Mouse (Mus musculus) lung, postnatal 14 days (tissue): ENCODE data around the gene Epb42.
"Not testable (repeated sequence)": the region's sequence is repeated elsewhere in the genome, so short reads cannot be mapped to it uniquely, and the experiment has no call there.

Source experiments
- DNase-seq: peaks from one replicate; pipeline ENCODE4 v3.0.0; 2021

The Epb42 gene

DNA sequence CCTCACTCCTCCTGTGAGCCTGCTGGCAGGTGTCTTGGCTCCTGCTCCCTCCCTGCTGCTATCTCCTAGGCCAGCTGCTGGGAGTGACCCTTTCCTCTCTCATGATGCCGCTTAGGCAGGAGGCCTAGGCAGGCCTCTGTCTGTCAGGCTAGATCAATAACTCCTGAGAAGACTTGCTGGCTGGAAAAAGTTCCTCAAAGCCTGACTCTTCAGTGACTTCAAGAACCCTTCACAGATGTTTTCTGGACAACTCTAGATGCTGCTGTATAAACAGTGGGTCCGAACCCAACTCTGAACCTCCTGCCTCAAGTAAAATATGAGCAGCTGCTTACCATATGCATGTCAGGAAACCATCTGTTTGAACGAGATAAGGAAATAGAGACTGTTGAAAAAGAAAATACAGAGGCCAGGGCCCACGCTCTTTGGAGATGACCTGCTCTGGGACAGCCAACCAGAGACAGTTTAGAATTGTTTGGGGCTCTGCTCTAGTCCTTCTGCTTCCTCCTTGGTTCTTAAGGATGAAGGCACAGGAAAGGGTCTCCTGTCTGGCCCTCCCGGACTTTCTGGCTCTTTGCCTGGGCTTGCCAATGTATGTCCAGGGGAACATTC lies at the start of gene Epb42:
TSS of gene Epb42 (minus strand) at position 340 of the 609 bp plus-strand sequence.
- DNase-seq = no peak

DNA sequence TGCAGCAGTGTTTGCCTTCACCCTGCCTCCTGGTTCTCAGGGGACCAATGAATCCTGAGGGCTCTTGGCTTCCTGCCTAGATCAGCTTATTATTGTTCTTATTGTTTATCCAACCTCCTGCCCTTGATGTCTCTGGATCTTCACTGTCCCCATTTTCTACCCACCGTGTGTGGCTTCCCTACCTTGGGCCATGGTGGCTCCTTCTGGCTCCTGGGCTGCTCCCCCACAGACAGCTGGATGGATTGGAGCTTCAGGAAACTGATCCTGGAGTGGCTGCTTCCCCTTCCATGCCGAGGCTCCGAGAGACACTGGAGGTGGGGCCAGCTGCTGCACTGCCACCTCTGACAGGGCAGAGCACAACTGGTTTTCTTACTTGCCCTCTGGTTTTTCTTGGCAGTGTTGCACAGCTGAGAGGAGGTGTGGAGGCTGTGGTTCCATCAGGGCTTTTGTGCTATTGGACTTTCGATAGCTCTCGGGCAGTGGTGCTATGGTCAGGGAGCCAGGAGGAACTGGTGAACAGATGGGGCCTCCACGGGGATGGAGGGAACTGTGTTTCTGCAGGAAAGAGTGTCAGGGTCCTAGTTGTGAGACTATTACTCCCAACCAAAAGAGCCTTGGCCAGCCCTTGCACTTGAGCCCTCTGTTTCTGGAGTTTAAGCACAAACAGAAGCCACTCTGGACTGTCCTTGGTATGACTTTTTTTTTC lies 48.8 kb upstream of the Epb42 start, which contains the start of gene Tgm5:
TSS of gene Tgm5 (minus strand) at position 362 of the 706 bp plus-strand sequence.
- no peak for DNase-seq

DNA sequence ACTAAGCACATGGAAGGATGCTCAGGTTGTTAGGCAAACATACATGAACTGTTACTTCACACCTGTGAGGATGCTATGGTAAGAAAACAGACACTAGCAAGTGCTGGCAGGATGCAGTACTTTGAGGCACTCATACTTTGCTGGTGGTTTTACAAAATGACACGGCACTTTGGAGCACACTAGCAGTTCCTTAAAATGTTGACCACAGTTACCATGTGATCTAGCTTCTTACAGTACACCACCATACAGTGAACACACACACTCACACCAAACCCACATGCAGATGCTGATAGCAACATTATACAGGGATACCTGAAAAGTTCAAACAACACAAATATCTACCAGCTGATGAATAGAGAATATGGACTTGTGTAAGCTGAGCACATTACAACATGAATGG lies 45.8 kb upstream of the Epb42 start:
- DNase-seq = no peak

DNA sequence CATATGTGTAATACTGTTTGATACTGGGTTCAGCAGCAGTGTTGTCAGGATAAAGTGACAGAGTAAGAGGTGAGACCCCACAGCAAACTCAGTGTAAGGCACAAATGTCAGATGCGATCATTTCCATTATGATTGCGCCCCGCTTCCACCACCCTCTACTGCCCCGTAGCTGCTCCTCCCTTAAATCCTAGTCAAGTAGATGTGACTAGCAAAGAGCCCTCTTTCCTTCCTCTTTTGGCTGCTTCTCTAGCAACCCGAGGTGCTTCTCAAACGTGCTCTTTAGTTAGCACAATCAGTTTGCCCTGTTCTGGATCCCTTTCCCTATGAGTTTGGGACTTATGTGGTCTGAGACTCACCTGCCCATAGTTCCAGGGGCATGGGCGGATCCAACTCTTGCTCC lies 37.9 kb upstream of the Epb42 start:
- no peak for DNase-seq

DNA sequence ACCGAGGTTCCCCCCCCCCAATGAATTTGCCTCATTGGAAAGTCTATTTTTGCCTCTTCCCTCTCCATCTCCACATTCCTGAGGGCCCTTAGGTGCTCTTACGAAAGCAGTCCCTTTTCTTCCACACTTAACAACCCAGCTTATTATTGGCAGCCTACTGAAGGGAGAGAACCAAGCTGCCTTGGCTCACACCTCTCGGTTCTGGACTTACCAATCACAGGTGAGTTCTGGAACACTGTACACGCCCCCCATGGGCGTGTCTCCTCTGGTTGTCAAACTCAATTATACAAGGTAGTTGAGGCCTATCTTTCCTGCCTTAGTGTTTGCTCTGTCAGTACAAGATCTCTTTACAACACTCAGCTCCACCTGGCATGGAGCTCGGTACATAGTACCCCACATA lies 35.0 kb upstream of the Epb42 start:
- peak; percentile 42 for DNase-seq

DNA sequence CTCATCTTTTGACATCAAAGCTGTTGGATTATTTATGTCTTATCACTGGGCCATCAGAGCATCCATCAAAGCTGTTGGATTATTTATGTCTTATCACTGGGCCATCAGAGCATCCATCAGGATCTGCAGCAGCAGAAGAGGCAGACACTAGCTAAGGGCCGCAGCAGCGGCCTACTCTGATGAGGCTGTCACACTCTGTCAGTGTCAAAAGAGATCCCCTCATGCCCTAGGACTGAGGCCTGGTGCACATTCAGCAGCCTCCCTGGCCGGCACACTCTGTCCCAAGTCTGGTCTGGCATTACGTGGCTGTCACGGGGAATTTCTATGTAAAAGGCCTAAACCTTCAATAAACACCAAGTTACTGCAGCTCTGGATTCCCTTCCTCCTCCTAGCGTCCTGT lies 32.6 kb upstream of the Epb42 start:
- DNase-seq = no peak

DNA sequence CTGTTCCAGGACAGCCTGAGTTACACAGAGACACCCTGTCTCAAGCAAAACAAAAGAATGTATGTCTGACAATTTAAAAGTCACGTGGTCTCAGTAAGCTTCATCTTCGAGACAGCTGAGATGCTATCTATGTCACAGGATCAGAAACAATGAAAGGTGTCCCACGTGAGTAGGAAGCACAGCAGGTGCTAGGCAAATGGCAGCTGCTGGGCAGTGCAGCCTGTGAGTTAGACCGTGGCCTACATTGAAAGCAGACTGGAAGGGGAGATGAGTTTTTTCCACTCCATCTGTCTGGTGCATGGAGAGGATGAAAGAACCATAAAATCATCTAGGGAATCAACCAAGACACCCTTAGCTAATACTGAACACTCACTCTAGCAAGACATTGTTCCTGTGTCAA lies 30.2 kb upstream of the Epb42 start:
- DNase-seq = no peak

DNA sequence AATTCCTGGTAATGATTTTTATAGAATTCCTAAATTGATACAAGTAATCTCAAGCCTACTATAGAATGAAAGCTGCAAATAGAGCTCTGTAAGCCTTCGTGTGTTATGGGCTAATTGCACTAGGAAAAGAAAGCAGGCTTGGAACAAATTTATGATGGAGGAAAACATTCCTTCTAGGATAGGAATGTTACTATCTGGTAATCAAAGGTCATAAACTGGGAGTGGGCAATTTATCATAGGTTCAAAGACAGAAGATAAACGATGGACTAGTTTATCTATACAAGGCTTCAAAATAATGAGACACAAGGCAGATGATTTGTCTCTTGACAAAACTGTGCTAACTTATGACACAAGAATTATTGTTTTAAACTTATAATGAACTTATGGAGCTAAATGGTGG lies 24.4 kb upstream of the Epb42 start:
- DNase-seq = no peak

DNA sequence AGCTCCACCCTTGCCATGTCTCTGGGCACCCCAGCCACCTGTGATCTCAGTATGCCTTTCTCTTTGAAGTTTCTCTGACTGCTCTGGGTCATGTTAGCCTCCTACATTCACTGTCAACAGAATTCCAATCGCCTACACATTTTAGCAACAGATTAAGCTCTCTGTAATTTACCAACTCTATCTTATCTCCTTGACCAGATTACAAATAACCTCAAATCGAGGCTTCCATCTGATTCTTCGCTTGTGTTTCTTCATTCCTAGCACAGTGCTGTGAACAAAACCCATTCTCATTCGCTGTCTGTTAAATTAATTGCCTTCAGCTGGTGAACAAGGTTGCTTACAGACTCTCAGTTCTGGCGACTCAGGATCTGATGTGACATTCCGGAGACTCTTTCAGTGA lies 21.1 kb upstream of the Epb42 start:
- no peak for DNase-seq

DNA sequence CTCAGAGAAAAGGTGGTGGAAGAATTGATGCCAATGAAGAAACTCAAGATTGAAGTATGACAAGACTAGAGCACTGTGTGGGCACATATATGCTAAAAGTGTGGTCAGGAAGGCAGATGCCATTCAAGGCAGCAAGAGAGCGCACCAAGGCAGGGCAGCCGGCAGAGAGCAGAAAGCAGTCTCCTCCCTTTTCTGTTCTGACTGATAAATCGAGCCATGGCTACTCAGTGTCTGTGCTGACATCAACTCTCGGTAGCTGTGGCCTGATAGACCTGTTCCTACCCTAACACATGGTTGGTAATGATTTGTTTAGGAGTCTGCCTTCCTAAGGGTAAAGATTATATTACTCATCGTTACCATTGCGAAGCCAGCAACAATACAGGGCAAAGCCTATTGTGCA lies 19.0 kb upstream of the Epb42 start:
- no peak for DNase-seq

DNA sequence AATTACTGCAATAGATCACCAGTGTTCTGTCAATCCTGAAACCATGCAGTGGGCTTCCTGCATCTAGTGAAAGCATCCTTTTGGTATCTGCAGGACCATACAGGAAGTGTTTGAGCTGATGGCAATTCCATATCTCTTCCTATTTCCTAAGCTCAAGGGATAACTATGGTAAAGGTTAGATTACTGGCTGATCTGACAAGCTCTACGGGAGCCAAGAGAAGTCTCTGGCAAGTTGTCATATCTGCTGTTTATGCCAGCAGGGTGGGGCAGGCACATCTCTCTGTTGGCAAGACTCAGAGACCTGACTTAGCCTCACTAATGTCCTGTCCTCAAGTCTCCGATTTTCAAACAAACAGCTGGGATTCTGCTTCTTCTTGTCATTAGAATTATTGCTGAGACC lies 17.2 kb upstream of the Epb42 start:
- DNase-seq = no peak

DNA sequence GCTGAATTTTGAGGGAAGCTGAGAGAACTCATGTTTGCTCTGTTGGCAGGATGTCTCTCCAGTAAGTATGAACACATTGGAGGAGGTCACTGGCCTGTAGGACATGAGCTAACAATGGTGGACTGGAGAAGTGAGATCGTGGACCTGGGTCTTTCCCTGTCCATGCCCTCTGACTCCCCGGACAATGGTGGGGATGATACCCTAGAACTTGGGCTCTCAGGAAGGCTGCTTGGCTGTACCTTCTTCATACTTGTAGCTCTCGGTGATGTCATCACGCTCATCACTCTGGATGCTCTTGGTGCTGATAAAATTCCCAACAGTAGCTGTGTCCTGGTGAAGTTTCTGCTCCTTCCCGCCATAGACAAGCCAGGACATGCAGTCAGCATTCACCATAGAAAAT lies 15.3 kb upstream of the Epb42 start:
- no peak for DNase-seq

DNA sequence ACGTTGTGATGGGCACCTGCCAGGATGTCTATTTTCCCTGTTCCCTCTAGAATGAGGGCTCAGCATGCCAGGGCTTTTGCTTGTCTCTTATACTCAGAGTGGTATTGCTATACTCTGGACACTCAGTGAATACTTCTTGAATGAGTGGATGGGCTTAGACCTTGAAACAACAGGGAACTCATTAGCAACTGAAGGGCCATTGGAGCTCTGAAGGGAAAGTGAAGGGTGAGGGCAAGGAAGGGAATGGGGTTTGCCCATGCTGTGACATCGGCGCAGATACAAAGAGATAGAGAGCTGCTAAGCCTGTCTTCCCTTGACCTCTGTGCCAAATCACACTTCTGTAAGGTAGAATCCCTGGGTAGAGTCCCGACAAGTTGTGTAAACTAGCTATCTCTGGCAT lies 8.8 kb upstream of the Epb42 start:
- DNase-seq = no peak

DNA sequence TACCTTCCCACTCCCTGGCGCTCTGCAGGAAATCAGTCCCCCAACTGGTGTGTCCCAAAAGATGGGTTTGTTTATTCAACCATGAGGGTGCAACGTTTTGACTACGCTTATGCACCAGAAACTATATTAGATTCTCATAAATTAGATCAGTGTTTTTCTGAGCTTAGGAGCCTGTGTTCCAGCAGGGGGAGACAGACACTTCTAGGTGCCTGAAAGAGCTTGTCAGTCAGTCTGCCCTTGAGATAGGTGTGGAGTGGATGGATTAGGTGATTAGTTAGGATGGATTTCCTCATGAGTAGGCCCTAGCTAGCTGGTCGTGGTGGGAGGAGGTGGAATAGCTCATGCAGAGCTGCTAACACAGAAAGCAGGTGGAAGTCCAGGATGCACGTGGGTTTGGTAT lies 4.2 kb upstream of the Epb42 start:
- peak; percentile 58 for DNase-seq

DNA sequence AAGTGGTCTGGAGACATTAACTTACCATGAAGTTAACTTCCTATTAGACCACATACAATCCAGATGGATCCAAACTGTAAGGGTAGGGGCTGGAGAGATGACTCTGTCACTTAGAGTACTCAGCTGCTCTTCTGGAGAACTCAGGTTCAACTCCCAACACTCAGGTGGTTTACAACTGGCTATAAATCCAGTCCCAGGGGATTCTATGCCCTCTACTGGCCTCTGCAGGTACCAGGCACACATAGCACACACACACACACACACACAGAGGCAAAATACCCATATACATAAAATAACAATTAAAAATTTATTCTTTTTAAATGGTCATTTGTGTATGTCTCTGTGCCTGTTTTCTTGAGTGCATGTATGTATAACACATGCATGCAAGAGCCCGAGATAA lies 2.5 kb upstream of the Epb42 start:
- no peak for DNase-seq

DNA sequence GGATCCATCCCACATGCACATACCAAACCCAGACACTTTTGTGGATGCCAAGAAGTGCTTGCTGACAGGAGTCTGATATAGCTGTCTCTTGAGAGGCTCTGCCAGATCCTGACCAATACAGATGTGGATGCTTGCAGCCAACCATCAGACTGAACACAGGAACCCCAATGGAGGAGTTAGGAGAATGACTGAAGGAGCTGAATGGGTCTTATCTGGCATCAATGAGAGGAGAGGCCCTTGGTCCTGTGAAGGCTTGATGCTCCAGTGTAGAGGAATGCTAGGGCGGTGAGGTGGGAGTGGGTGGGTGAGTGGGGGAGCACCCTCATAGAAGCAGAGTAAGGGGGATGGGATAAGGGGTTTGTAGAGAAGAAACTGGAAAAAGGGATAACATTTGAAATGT lies 2.0 kb upstream of the Epb42 start:
- not testable (repeated sequence) for DNase-seq

DNA sequence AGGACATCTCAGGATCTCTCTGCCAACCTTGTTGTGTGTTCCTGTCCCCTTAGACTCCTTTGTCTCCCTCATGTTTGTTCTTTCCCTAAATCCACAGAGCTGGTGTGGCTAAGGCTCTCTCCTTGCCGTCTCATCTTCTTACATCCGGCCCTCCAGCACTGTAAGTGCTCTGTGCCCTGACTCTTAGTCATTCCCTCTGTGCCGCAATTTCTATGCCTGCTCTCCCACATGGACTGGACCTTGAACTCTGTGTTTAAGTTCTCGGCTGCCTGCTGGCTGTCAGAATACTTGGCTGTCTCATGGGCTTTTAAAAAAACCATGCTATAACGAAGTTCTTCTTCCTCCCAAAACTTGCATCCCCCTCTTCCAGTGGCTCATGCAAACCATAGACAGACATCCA lies 14.0 kb downstream of the Epb42 start:
- DNase-seq = no peak

DNA sequence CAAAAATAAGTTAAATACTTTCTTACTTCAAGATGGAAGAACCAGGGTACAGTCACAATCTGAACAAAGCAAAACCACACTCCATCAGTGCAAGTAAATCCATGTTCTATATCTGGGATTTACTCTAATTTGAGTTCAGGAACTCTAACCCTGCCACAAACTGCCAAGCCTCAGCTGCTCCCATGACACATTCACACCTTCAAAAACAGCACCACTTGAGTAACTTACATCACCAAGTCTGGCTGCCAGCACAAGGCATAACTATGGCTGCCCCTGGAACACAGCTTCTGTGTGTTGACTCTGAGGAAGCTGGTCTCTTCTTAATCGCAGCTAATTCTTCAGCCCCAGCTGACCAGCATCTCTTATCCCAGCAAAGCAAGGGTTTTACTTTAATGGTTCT lies 19.7 kb downstream of the Epb42 start:
- no peak for DNase-seq

DNA sequence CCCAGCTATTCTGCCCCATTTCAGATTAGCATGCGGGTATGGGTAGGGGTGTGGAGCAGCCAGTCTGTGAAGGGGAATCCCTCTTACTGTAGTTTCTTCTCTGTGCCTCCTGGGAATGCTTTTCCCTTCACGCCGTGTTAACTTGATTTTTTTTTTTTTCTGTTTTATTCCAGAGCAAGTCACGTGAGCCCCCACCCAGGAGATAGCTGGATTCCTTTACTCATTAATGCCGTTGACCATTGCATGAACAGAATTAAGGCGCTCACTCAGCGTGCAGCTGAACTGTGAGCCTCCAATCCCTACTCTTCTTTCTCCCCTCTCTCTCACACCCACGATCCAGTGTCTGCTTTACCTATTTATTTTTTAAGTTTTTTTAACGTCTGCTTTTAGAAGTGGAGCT lies 20.6 kb downstream of the Epb42 start:
- DNase-seq = no peak

DNA sequence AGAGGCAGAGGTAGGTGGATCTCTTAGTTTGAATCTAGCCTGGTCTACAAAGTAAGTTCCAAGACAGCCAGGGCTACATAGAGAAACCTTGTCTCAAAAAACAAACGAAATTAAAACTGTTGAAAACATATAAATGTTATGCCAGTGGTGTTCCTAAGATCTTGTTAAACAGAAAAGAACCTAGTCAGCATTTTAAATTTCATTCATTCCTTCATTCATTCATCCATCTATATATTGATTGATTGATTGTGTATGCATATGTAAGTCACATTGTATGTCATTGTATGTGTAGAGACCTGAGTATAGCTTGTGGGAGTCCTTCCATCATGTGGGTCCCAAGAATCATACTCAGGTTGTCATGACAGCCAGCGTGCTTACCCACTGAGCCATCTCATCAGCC lies 21.4 kb downstream of the Epb42 start:
- no peak for DNase-seq

DNA sequence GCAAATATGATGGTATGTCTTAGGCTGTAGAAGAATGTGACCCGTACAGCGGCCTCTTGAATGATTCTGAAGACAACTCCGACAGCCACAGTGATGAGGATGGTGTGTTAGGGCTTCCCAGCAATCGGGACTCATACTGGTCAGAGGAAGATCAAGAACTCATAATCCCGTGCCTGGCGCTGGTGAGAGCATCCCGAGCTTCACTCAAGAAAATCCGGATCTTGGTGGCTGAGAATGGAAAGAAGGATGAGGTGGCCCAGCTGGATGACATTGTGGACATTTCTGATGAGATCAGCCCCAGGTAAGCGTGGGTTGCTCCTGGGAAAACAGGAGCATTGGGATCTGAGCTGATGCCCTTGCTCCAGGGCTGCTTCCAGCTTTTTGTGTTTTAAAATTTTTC lies 24.2 kb downstream of the Epb42 start:
- DNase-seq = no peak

DNA sequence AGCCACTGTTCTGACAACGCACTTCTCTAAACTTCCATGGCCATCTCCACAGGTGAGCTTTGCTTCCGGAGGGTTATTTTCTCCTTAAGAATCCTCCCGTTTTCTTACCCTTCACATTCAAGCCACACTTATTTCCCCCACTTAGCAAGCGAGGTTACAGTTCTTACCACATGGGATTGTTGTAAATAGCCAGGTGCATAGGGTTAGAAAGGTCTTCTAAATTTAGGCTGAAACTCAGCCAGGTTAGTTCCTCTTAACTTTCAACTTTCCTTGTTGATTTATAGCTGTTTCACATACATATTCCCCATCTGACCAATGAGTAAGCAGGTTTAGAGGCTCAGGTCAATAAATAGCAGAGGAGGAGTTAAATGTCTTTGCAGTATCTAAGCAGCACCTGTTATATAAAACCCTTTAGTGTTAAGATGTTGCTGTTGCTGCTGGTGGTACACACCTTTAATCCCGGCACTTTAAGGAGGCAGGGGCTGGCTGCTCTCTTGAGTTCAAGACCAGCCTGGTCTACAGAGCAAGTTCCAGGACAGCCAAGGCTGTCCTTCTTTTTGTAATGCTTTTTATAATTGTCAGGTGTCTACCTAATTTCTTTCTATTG lies 27.7 kb downstream of the Epb42 start:
- no peak for DNase-seq

DNA sequence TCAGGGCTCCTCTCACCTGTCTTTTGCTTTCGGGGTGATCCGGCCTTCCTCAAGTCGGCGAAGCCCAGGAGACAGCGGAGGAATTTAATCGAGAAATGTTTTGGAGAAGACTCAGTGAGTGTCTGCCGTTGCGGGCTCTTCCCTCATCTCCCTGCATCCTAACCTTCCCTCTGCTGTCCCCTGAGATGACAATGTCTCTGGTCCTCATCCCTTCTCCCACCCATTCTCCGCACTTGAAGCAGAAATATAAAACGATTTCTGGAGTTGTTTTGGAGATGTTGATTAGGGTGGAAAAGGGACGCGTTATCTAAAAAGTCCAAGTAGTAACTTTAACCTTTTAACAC lies 28.2 kb downstream of the Epb42 start:
- no peak for DNase-seq

DNA sequence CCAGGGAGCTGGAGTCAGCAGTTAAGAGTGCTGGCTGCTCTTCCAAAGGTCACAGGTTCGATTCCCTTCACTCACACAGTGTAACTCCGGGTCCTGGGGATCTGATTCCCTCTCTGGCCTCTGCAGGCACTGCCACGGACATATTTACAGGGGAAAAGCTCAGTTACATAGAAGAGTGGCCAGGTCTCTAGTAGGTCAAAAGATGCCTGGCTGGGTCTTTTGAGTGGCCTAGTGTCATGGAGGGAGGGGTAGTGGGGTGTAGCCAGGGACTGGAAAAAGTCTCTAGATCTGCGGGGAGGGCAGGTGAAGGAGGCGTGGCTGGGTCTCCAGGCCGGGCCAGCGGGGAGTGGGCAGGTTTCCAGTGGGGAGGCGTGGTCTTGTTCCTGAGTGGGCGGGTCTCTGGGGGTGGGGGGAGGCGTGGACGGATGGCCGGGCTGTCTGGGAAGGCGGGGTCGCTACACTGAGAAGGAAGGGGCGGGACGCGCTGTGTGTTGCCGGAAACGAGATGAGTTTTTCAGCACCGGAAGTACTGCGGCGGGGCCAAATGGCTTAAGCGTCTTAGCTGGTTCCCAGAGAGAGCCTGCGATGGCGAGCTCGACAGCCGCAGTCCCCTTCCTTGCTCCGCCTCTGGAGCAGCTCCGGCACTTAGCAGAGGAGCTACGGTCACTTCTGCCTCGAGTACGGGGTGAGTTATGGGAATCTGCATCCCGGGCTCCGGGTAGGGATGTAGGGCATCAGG lies 28.8 kb downstream of the Epb42 start, which contains the start of gene Ccndbp1:
TSS of gene Ccndbp1 (plus strand) at position 479 of the 739 bp plus-strand sequence.
- peak; percentile 95 for DNase-seq
